1 mouse cellular context compared by ENCODE assay signal in the genomic region with DNA sequence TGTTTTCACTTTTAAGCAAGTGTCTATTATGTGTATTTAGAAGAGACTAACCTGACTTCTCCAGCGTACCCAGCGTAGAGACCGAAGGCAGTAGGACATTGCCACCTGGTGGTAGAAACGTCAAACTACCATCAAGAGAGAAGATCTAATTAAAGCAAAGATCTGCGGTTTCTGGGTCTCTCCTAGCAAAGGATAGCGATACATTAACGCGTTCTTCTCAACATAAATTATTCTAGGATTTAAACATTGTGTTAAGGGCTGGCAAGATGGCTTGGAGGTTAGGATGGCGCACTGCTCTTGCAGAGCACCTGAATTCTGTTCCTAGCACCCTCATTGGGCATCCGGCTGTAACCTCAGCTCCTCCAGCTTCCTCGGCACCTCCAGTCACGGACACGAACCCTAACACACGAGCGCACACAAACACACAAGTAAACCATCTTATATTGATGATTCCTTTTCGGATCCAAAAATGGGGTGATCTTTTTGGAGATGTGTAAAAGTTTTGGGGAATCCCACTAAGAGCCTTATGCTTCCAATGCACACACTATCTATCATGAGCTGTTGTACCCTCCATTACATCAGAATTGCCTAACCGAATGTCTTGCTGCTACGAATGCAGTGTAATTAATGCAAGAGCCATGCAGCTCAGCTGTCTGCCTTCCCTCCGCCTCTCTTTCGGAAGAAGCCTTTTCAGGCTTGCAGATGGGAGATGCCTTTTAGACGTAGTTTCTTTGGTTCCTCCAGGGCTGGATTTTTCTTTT.
TF ChIP-seq lines count a peak whose summit lies in the region.

No protein-coding gene starts in this region.

TF ChIP-seq in myocyte, 11 proteins besides CTCF, POLR2A, EP300 and RAD21:
- TF ChIP-seq TCF12 (IDR thresholded peaks at IDR 0.05; ENCODE audit: insufficient read depth, poor library complexity, severe bottlenecking) (no peak), CEBPB (IDR thresholded peaks at IDR 0.05; ENCODE audit: insufficient read depth, poor library complexity, severe bottlenecking) (no peak), MYOD1 (IDR thresholded peaks at IDR 0.05; ENCODE audit: control insufficient read depth in 1 of 3, insufficient read length in 2 of 3, low read depth in 2 of 3) (no peak), REST (IDR thresholded peaks at IDR 0.05; ENCODE audit: insufficient read depth, insufficient read length) (no peak), SRF (IDR thresholded peaks at IDR 0.05; ENCODE audit: control insufficient read depth, insufficient read length, low read depth) (no peak), MAX (IDR thresholded peaks at IDR 0.05; ENCODE audit: low read depth) (no peak), USF1 (IDR thresholded peaks at IDR 0.05; ENCODE audit: low read depth) (no peak), MYOG (IDR thresholded peaks at IDR 0.05; ENCODE audit: control insufficient read depth in 1 of 3, insufficient read depth in 1 of 3, insufficient read length in 2 of 3, low read depth in 2 of 3) (no peak), POLR2AphosphoS2 (IDR thresholded peaks at IDR 0.05; ENCODE audit: insufficient read length, low read depth) (no peak), E2F4 (IDR thresholded peaks at IDR 0.05; ENCODE audit: insufficient read depth) (no peak), TCF3 (IDR thresholded peaks at IDR 0.05; ENCODE audit: insufficient read length, low read depth) (no peak)
